Mouse (Mus musculus): Measurements from ENCODE around the gene Dyrk1a. TPM values are rescaled to one million over a fixed set of nuclear protein-coding genes. Genes with fewer than 3 reads are reported as not detected.
A peak's percentile ranks its signal among the peaks of the same experiment; 100 is the strongest.

Dyrk1a gene
- polyA plus RNA-seq, 1 experiment = 41.7 TPM

DNA sequence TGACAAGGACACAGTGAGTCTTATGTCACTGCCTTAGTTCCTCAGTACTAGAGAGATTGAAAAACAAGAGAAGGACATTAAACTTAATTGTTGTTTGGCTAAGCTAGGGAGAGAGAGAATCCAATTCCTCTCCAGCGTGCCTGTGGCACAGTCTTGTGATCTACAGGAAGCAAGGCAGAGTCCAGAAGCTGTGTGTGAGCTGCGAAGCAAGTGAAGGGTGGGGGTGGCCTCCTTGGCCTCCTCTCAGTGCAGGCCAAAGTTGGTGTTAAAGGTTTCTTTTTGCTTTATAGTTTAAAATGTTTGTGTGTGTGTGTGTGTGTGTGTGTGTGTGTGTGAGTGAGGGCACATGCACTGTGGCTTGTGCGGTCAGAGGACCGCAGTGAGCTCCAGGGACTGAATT, 132.2 kb downstream of the Dyrk1a start:
- H3K4me3 ChIP-seq (replicated peaks; ENCODE audit: insufficient read depth, low read depth, low read length) = no peak overlapping the region
- no peaks in the 10 kb centered on the region for H3K27me3 ChIP-seq (ENCODE audit: control insufficient read depth, insufficient read depth, low read length)
- WGBS = 84% methylated on average over 4 of the region's 4 CpGs

GRCm38 (mm10) chr16:94713480-94714094, 143.8 kb downstream of the Dyrk1a start:
- 5% methylated on average over 25 of the region's 25 CpGs for WGBS
- peak; percentile 83 for TF ChIP-seq CTCF (IDR thresholded peaks at IDR 0.05; ENCODE audit: borderline replicate concordance, insufficient read depth, low read depth, low read length)
- TF ChIP-seq POLR2A (IDR thresholded peaks at IDR 0.05; ENCODE audit: borderline replicate concordance, insufficient read depth, low read length) = no peak

More for the DNA sequence above, 132.2 kb downstream of the Dyrk1a start:
- Histone ChIP-seq H3K4me1 (ENCODE audit: control insufficient read depth, insufficient read depth, low read length) (no peaks in the 10 kb centered on the region), H3K27ac (ENCODE audit: insufficient read depth, low read length) (no peak overlapping the region)
- TF ChIP-seq CTCF (IDR thresholded peaks at IDR 0.05; ENCODE audit: borderline replicate concordance, insufficient read depth, low read depth, low read length) (no peak), POLR2A (IDR thresholded peaks at IDR 0.05; ENCODE audit: borderline replicate concordance, insufficient read depth, low read length) (no peak)
- DNase-seq = no peak

DNA sequence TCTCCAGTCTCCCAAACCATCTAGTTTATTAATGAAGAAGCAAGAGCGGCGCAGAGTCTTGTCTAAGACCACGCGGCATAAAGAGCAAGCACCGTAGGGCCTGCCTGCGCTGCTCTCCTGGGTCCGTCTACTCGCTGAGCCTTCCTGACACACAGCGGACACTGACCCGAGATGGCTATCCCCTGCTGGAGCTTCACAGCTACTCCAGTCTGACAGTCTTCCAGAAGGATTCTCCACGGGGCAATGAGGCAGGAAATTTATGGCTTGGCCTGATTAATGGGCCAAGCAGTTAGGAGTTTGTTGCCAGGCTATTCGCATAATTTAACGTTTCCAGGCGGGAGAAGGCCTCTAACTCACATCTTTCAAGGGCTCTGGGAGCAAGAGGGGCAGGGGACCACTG, 144.7 kb downstream of the Dyrk1a start:
- Histone ChIP-seq H3K4me3 (replicated peaks; ENCODE audit: insufficient read depth, low read depth, low read length) (no peak overlapping the region), H3K27ac (ENCODE audit: insufficient read depth, low read length) (no peak overlapping the region), H3K27me3 (ENCODE audit: control insufficient read depth, insufficient read depth, low read length) (no peaks in the 10 kb centered on the region), H3K4me1 (ENCODE audit: control insufficient read depth, insufficient read depth, low read length) (peaks cover 3% of the 10 kb centered on the region; the same call in 1 of the 2 replicates)
- WGBS = 28% methylated on average over 14 of the region's 14 CpGs
- TF ChIP-seq CTCF (IDR thresholded peaks at IDR 0.05; ENCODE audit: borderline replicate concordance, insufficient read depth, low read depth, low read length) (no peak), POLR2A (IDR thresholded peaks at IDR 0.05; ENCODE audit: borderline replicate concordance, insufficient read depth, low read length) (no peak)
- peak; percentile 28 to 31 for DNase-seq

More at GRCm38 (mm10) chr16:94713480-94714094, 143.8 kb downstream of the Dyrk1a start:
- no peak overlapping the region for H3K27ac ChIP-seq (ENCODE audit: insufficient read depth, low read length)
- H3K4me3 ChIP-seq (replicated peaks; ENCODE audit: insufficient read depth, low read depth, low read length) = peak overlapping the region; percentile 57
- DNase-seq = peak; percentile 86 to 88
- no peaks in the 10 kb centered on the region for H3K27me3 ChIP-seq (ENCODE audit: control insufficient read depth, insufficient read depth, low read length)
- peaks cover 3% of the 10 kb centered on the region; the same call in 1 of the 2 replicates for H3K4me1 ChIP-seq (ENCODE audit: control insufficient read depth, insufficient read depth, low read length)

DNA sequence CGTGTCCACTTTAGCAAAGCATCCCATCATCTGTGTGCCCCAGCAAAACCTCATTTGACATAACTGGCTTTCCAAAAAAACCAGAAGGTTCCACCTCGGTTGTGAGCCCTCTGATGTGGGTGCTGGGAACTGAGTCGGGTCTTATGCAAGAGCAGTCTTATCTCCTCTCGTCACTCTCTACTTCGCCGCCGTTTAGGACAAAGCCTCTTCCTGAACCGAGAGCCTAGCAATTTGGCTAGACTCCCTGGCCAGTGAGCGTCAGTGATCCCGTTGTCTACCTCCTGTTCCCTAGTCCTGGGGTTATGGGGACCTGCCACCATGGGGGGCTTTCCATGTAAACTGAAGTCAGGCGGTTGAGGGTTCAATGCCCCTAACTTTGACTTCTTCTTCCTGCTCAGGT, 147.2 kb downstream of the Dyrk1a start:
- Histone ChIP-seq H3K27ac (ENCODE audit: insufficient read depth, low read length) (no peak overlapping the region), H3K4me3 (replicated peaks; ENCODE audit: insufficient read depth, low read depth, low read length) (no peak overlapping the region), H3K27me3 (ENCODE audit: control insufficient read depth, insufficient read depth, low read length) (no peaks in the 10 kb centered on the region), H3K4me1 (ENCODE audit: control insufficient read depth, insufficient read depth, low read length) (peaks cover 3% of the 10 kb centered on the region; the same call in 1 of the 2 replicates)
- no peak for TF ChIP-seq CTCF (IDR thresholded peaks at IDR 0.05; ENCODE audit: borderline replicate concordance, insufficient read depth, low read depth, low read length)
- TF ChIP-seq POLR2A (IDR thresholded peaks at IDR 0.05; ENCODE audit: borderline replicate concordance, insufficient read depth, low read length) = no peak
- WGBS = 93% methylated on average over 11 of the region's 11 CpGs
- DNase-seq = no peak

DNA sequence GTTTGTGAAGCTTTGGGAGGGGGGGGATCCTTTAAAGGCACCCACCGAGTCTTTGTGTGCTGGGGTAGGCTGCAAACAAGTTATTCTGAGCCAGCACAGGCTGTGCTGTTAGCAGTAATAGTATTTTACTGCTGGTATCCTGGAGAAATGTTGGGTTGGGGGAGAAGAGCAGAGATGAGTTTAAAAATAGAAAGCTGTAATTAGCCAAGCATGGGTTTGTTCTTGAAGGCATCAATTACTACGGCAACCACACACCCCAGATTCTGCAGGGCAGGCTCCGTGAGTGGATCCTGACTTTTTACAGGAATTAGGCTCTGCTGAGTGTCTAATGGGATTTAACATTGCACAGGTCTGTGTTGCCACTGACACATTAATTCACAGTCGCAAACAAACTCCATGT, 149.1 kb downstream of the Dyrk1a start:
- Histone ChIP-seq H3K27me3 (ENCODE audit: control insufficient read depth, insufficient read depth, low read length) (no peaks in the 10 kb centered on the region), H3K4me3 (replicated peaks; ENCODE audit: insufficient read depth, low read depth, low read length) (no peak overlapping the region), H3K4me1 (ENCODE audit: control insufficient read depth, insufficient read depth, low read length) (no peaks in the 10 kb centered on the region; the same call in 1 of the 2 replicates), H3K27ac (ENCODE audit: insufficient read depth, low read length) (no peak overlapping the region)
- 65% methylated on average over 4 of the region's 4 CpGs for WGBS
- TF ChIP-seq POLR2A (IDR thresholded peaks at IDR 0.05; ENCODE audit: borderline replicate concordance, insufficient read depth, low read length) (no peak), CTCF (IDR thresholded peaks at IDR 0.05; ENCODE audit: borderline replicate concordance, insufficient read depth, low read depth, low read length) (no peak)
- no peak for DNase-seq

- no peak overlapping the region for H3K27ac ChIP-seq (ENCODE audit: insufficient read depth, low read length)
These were observed 149.7 kb downstream of the Dyrk1a start for GRCm38 (mm10) chr16:94719488-94719887.

GRCm38 (mm10) chr16:94720476-94721153, 150.8 kb downstream of the Dyrk1a start:
- Histone ChIP-seq H3K4me3 (replicated peaks; ENCODE audit: insufficient read depth, low read depth, low read length) (no peak overlapping the region), H3K27ac (ENCODE audit: insufficient read depth, low read length) (no peak overlapping the region), H3K4me1 (ENCODE audit: control insufficient read depth, insufficient read depth, low read length) (no peaks in the 10 kb centered on the region), H3K27me3 (ENCODE audit: control insufficient read depth, insufficient read depth, low read length) (no peaks in the 10 kb centered on the region)
- no peak for DNase-seq
- WGBS = 65% methylated on average over 7 of the region's 7 CpGs
- TF ChIP-seq POLR2A (IDR thresholded peaks at IDR 0.05; ENCODE audit: borderline replicate concordance, insufficient read depth, low read length) (no peak), CTCF (IDR thresholded peaks at IDR 0.05; ENCODE audit: borderline replicate concordance, insufficient read depth, low read depth, low read length) (no peak)

More at GRCm38 (mm10) chr16:94719488-94719887, 149.7 kb downstream of the Dyrk1a start:
- no peak for DNase-seq
- H3K27me3 ChIP-seq (ENCODE audit: control insufficient read depth, insufficient read depth, low read length) = no peaks in the 10 kb centered on the region
- no peaks in the 10 kb centered on the region; the same call in 1 of the 2 replicates for H3K4me1 ChIP-seq (ENCODE audit: control insufficient read depth, insufficient read depth, low read length)
- no peak overlapping the region for H3K4me3 ChIP-seq (replicated peaks; ENCODE audit: insufficient read depth, low read depth, low read length)
- 59% methylated on average over 4 of the region's 4 CpGs for WGBS
- TF ChIP-seq POLR2A (IDR thresholded peaks at IDR 0.05; ENCODE audit: borderline replicate concordance, insufficient read depth, low read length) (no peak), CTCF (IDR thresholded peaks at IDR 0.05; ENCODE audit: borderline replicate concordance, insufficient read depth, low read depth, low read length) (no peak)

All from cerebellum, adult 2 months (tissue).